Mouse (Mus musculus): ENCODE data around the gene Asphd2. TPM values are rescaled to one million over a fixed set of nuclear protein-coding genes. Genes with fewer than 3 reads are reported as not detected.

Gene Asphd2
- polyA plus RNA-seq, 1 experiment, result 0.67 TPM

DNA sequence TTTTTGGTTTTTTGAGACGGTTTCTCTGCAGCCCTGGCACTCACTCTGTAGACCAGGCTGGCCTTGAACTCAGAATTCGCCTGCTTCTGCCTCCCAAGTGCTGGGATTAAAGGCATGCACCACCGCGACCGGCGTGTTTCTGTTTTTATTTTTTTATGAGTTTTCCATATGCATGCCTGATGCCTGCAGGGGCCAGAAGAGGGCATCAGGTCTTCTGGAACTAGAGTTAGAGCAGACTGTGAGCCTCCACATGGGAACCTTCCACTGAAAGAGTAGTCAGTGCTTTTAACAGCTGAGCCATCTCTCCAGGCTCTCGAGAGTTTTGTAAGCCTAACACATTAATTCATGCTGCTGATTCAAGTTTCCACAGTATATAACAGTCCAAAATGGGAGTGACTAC is 55.5 kb downstream of the Asphd2 start:
- DNase-seq, result no peak
- 88% methylated on average over 7 of the region's 7 CpGs for WGBS
- Histone ChIP-seq H3K36me3 (ENCODE audit: control insufficient read depth, insufficient read depth, low read length) (peaks cover 36% of the 10 kb centered on the region), H3K4me1 (replicated peaks; ENCODE audit: control insufficient read depth, insufficient read depth, low read length) (peaks cover 9% of the 10 kb centered on the region), H3K4me3 (ENCODE audit: control insufficient read depth, insufficient read depth, low read length) (no peak overlapping the region), H3K27ac (ENCODE audit: control insufficient read depth, insufficient read depth, low read length) (no peak overlapping the region), H3K27me3 (ENCODE audit: control insufficient read depth, insufficient read depth, low read length) (no peaks in the 10 kb centered on the region)
- TF ChIP-seq POLR2A (IDR thresholded peaks at IDR 0.05; ENCODE audit: control insufficient read depth, extremely low read depth, insufficient read depth, low read length, poor library complexity) (no peak), CTCF (IDR thresholded peaks at IDR 0.05; ENCODE audit: borderline replicate concordance, control insufficient read depth, extremely low read depth, insufficient read depth, low read length, poor library complexity) (no peak)

DNA sequence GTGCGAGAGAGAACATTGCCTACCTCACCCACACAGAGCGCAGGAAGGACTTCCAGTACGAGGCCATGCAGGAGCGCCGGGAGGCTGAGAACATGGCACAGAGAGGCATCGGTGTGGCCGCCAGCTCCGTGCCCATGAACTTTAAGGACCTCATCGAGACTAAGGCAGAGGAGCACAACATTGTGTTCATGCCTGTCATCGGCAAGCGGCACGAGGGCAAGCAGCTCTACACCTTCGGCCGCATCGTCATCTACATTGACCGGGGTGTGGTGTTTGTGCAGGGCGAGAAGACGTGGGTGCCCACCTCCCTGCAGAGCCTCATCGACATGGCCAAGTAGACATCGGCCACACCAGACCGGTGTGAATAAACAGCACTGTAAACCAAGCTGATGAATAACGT is 57.7 kb downstream of the Asphd2 start:
- Histone ChIP-seq H3K4me1 (replicated peaks; ENCODE audit: control insufficient read depth, insufficient read depth, low read length) (peaks cover under 1% of the 10 kb centered on the region; the same call in 1 of the 2 replicates), H3K27ac (ENCODE audit: control insufficient read depth, insufficient read depth, low read length) (no peak overlapping the region)

DNA sequence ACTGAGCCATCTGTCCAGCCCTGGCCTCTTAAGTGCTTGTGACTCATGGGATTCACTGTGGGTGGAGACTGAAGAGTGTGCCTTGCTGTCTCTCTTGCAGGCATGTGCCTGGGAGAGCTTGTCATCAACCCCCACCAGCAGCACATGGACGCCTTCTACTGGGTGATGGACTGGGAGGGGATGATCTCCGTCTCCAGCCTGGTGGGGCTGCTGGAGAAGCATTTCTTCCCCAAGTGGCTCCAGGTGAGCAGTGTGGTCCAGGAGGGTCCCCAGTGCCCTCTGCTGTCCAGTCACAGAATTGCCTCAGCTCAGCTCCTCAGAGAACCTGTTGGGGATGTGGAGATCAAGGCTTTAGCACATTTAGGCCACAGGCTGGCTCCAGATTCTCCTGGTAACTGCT is 59.2 kb downstream of the Asphd2 start:
- Histone ChIP-seq H3K27ac (ENCODE audit: control insufficient read depth, insufficient read depth, low read length) (no peak overlapping the region), H3K27me3 (ENCODE audit: control insufficient read depth, insufficient read depth, low read length) (no peaks in the 10 kb centered on the region), H3K4me1 (replicated peaks; ENCODE audit: control insufficient read depth, insufficient read depth, low read length) (no peaks in the 10 kb centered on the region), H3K36me3 (ENCODE audit: control insufficient read depth, insufficient read depth, low read length) (peaks cover 65% of the 10 kb centered on the region), H3K4me3 (ENCODE audit: control insufficient read depth, insufficient read depth, low read length) (no peak overlapping the region)
- WGBS, result 66% methylated on average over 2 of the region's 2 CpGs
- peak; percentile 68 for DNase-seq
- no peak for TF ChIP-seq POLR2A (IDR thresholded peaks at IDR 0.05; ENCODE audit: control insufficient read depth, extremely low read depth, insufficient read depth, low read length, poor library complexity)
- peak; percentile 78; the same call in 1 of the 2 replicates for TF ChIP-seq CTCF (IDR thresholded peaks at IDR 0.05; ENCODE audit: borderline replicate concordance, control insufficient read depth, extremely low read depth, insufficient read depth, low read length, poor library complexity)

More for the DNA sequence above, 57.7 kb downstream of the Asphd2 start:
- WGBS, result 97% methylated on average over 22 of the region's 22 CpGs
- Histone ChIP-seq H3K27me3 (ENCODE audit: control insufficient read depth, insufficient read depth, low read length) (no peaks in the 10 kb centered on the region), H3K4me3 (ENCODE audit: control insufficient read depth, insufficient read depth, low read length) (no peak overlapping the region), H3K36me3 (ENCODE audit: control insufficient read depth, insufficient read depth, low read length) (peaks cover 50% of the 10 kb centered on the region)
- DNase-seq, result no peak
- TF ChIP-seq POLR2A (IDR thresholded peaks at IDR 0.05; ENCODE audit: control insufficient read depth, extremely low read depth, insufficient read depth, low read length, poor library complexity) (no peak), CTCF (IDR thresholded peaks at IDR 0.05; ENCODE audit: borderline replicate concordance, control insufficient read depth, extremely low read depth, insufficient read depth, low read length, poor library complexity) (no peak)

Other genes starting within 250 kb of the Asphd2 start
- gene Cryba4, start 142.3 kb downstream of the Asphd2 start, polyA plus RNA-seq (2012; rRNA removed), result 0.41 and 3.1 TPM in 2 replicates
- gene Crybb1, start 139.1 kb downstream of the Asphd2 start, polyA plus RNA-seq (2012; rRNA removed), result 0.15 and 0.40 TPM in 2 replicates
- gene Tpst2, start 118.2 kb downstream of the Asphd2 start, polyA plus RNA-seq (2012; rRNA removed), result 62.7 and 63.5 TPM in 2 replicates
- 58.9 and 63.2 TPM in 2 replicates for gene Tfip11, start 68.5 kb downstream of the Asphd2 start, polyA plus RNA-seq (2012; rRNA removed)
- gene Srrd, start 51.8 kb downstream of the Asphd2 start, polyA plus RNA-seq (2012; rRNA removed), result 56.2 and 64.4 TPM in 2 replicates
- gene Hps4, start 51.8 kb downstream of the Asphd2 start, polyA plus RNA-seq (2012; rRNA removed), result 41.8 and 52.8 TPM in 2 replicates
- not detected in 2 replicates for gene Gm6583, start 38.8 kb downstream of the Asphd2 start, polyA plus RNA-seq (2012; rRNA removed)
- 0.07 TPM in 1 of 2 replicates, not detected in the other for gene Gm6588, start 54.6 kb upstream of the Asphd2 start, polyA plus RNA-seq (2012; rRNA removed)
- 1.5 and 1.8 TPM in 2 replicates for gene Sez6l, start 182.3 kb upstream of the Asphd2 start, polyA plus RNA-seq (2012; rRNA removed)

Measured in thymus, adult 2 months (tissue).